In the genomic region with DNA sequence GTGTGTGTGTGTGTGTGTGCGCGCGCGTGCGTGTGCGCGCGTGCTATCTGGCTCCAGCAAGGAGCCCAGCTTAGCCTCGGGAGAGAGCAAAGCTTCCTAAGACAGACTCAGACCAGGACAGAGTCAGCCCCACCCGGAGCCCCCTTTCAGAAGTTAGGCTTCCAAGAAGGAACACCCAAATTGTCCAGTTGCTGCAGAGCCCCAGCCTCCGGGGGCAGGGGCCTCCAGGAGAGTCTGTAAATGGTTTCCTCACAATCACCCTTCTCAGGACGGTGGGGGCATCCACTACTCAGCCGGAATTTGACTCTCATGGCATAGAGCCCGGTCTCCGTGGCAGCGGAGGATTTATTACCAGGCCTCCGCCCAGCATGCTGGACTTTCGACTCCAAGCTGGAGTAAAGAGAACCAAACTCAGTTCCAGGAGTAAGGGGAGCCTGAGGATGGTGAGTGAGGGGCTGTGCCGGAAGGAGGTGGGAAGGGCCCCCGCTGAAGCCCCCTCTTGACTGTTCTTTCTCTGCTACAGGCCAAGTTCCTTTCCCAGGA, we compare ENCODE assay signal across 8 mouse cellular contexts. TPM values are rescaled to one million over a fixed set of nuclear protein-coding genes. Genes with fewer than 3 reads are reported as not detected.
DNase-seq lines count a peak whose midpoint lies in the region; ATAC-seq and TF ChIP-seq lines count a peak whose summit lies in the region.

TSS of gene Calml4 (plus strand) at position 362 of the 543 bp plus-strand sequence.

- H3K4me2 ChIP-seq in kidney, embryonic 15.5 days, result peak within 1 kb of the TSS; percentile 52
- H3K4me2 ChIP-seq in stomach, embryonic 15.5 days, result peak within 1 kb of the TSS; percentile 46

- 65% methylated on average over 20 of the region's 20 CpGs for WGBS in heart, embryonic 10.5 days
- WGBS in kidney, embryonic 15.5 days, result 12% methylated on average over 20 of the region's 20 CpGs
- WGBS in stomach, embryonic 15.5 days, result 27% methylated on average over 20 of the region's 20 CpGs
- WGBS in thymus, adult 2 months, result 56% methylated on average over 20 of the region's 20 CpGs

- peaks cover 4% of the 10 kb centered on the region; the same call in 1 of the 2 replicates for H3K27me3 ChIP-seq in heart, embryonic 10.5 days (ENCODE audit: insufficient read depth, poor library complexity, severe bottlenecking)
- H3K27me3 ChIP-seq in kidney, embryonic 15.5 days, result no peaks in the 10 kb centered on the region
- H3K27me3 ChIP-seq in stomach, embryonic 15.5 days (replicated peaks), result no peaks in the 10 kb centered on the region
- H3K27me3 ChIP-seq in thymus, adult 2 months (ENCODE audit: control insufficient read depth, insufficient read depth, low read length), result no peaks in the 10 kb centered on the region

- H3K4me1 ChIP-seq in heart, embryonic 10.5 days, result peaks cover 24% of the 10 kb centered on the region
- peaks cover 62% of the 10 kb centered on the region for H3K4me1 ChIP-seq in kidney, embryonic 15.5 days
- H3K4me1 ChIP-seq in stomach, embryonic 15.5 days, result peaks cover 28% of the 10 kb centered on the region
- H3K4me1 ChIP-seq in thymus, adult 2 months (replicated peaks; ENCODE audit: control insufficient read depth, insufficient read depth, low read length), result peaks cover 7% of the 10 kb centered on the region; the same call in 1 of the 2 replicates

- peak within 1 kb of the TSS; percentile 36; the same call in 1 of the 2 replicates for H3K27ac ChIP-seq in heart, embryonic 10.5 days
- H3K27ac ChIP-seq in kidney, embryonic 15.5 days, result peak within 1 kb of the TSS; percentile 94
- peak within 1 kb of the TSS; percentile 83 for H3K27ac ChIP-seq in stomach, embryonic 15.5 days
- H3K27ac ChIP-seq in thymus, adult 2 months (ENCODE audit: control insufficient read depth, insufficient read depth, low read length), result no peak within 1 kb of the TSS

- no peaks in the 10 kb centered on the region for H3K36me3 ChIP-seq in heart, embryonic 10.5 days
- no peaks in the 10 kb centered on the region for H3K36me3 ChIP-seq in kidney, embryonic 15.5 days
- H3K36me3 ChIP-seq in stomach, embryonic 15.5 days, result no peaks in the 10 kb centered on the region
- no peaks in the 10 kb centered on the region for H3K36me3 ChIP-seq in thymus, adult 2 months (ENCODE audit: control insufficient read depth, insufficient read depth, low read length)

- H3K4me3 ChIP-seq in heart, embryonic 10.5 days, result no peak within 1 kb of the TSS
- H3K4me3 ChIP-seq in kidney, embryonic 15.5 days (replicated peaks), result peak within 1 kb of the TSS; percentile 33
- peak within 1 kb of the TSS; percentile 25 for H3K4me3 ChIP-seq in stomach, embryonic 15.5 days (replicated peaks)
- H3K4me3 ChIP-seq in thymus, adult 2 months (ENCODE audit: control insufficient read depth, insufficient read depth, low read length), result no peak within 1 kb of the TSS

- TF ChIP-seq POLR2A in thymus, adult 2 months (IDR thresholded peaks at IDR 0.05; ENCODE audit: control insufficient read depth, extremely low read depth, insufficient read depth, low read length, poor library complexity), result no peak

- ATAC-seq in kidney, embryonic 15.5 days (replicated peaks; ENCODE audit: low FRiP score), result peak; percentile 86
- ATAC-seq in stomach, embryonic 15.5 days (ENCODE audit: insufficient read depth, low FRiP score, low read depth), result peak; percentile 59

- peak; percentile 95 for DNase-seq in NIH3T3 (ENCODE audit: low read depth)
- DNase-seq in embryo, embryonic 10 days (ENCODE audit: low spot score), result peak; percentile 69
- DNase-seq in heart, embryonic 10.5 days (ENCODE audit: low spot score), result no peak
- DNase-seq in lung, postnatal 25 days (ENCODE audit: low spot score), result peak; percentile 73
- DNase-seq in thymus, adult 2 months, result no peak
- no peak for DNase-seq in right cerebral cortex, adult 2 months (ENCODE audit: low spot score in 2 of 2)

- H3K9me3 ChIP-seq in heart, embryonic 10.5 days, result no peaks in the 10 kb centered on the region
- H3K9me3 ChIP-seq in kidney, embryonic 15.5 days (replicated peaks), result no peaks in the 10 kb centered on the region
- H3K9me3 ChIP-seq in stomach, embryonic 15.5 days, result no peaks in the 10 kb centered on the region

- H3K9ac ChIP-seq in kidney, embryonic 15.5 days, result peak within 1 kb of the TSS; percentile 32; the same call in 1 of the 2 replicates
- H3K9ac ChIP-seq in stomach, embryonic 15.5 days, result no peak within 1 kb of the TSS

- TF ChIP-seq CTCF in thymus, adult 2 months (IDR thresholded peaks at IDR 0.05; ENCODE audit: borderline replicate concordance, control insufficient read depth, extremely low read depth, insufficient read depth, low read length, poor library complexity), result no peak

RNA-seq across cellular contexts. Expression of gene Calml4, which starts in this region (rescaled TPM):
- polyA plus RNA-seq in heart, embryonic 10.5 days (2016; fragmentation: Nextera tagmentation; extraction: Ambion mirVana), result 0.31 and 0.94 TPM in 2 replicates
- 102 and 107 TPM in 2 replicates for polyA plus RNA-seq in kidney, embryonic 15.5 days (2015; fragmentation: Nextera tagmentation; extraction: Ambion mirVana)
- 55.5 and 58.4 TPM in 2 replicates for polyA plus RNA-seq in stomach, embryonic 15.5 days (2015; fragmentation: Nextera tagmentation; extraction: Ambion mirVana)
- 0.99 and 1.9 TPM in 2 replicates for polyA plus RNA-seq in thymus, adult 2 months (2012; rRNA removed)

Comparison
In these comparisons a context has a peak if more than half of its experiments do, and no peak if none do; other contexts are left out.
1. RNA of gene Calml4 (polyA plus RNA-seq): 102 to 107 TPM in kidney, embryonic 15.5 days and 55.5 to 58.4 TPM in stomach, embryonic 15.5 days; 0.99 to 1.9 TPM in thymus, adult 2 months and 0.31 to 0.94 TPM in heart, embryonic 10.5 days; every median in the first group is over 10 times any median in the second.
2. DNase-seq: peak in NIH3T3 (single experiment), embryo, embryonic 10 days (single experiment) and lung, postnatal 25 days (single experiment); none in heart, embryonic 10.5 days (single experiment), thymus, adult 2 months (single experiment) and right cerebral cortex, adult 2 months (0 of 2).
3. H3K4me3 ChIP-seq: peak in kidney, embryonic 15.5 days (single experiment) and stomach, embryonic 15.5 days (single experiment); none in heart, embryonic 10.5 days (single experiment) and thymus, adult 2 months (single experiment).